Mouse (Mus musculus) common myeloid progenitor, adult 5-6 weeks (primary cell): ENCODE measurements at regions not wholly inside any gene's neighbourhood (a gene's known extent, or its start where the extent isn't known, plus 50 kb on each side); places are given as distances from the start of the nearest gene placed in this dataset.

Experiments
- ATAC-seq: replicated peaks from 2 replicates; pipeline ENCODE4 v1.8.0; 2016; ENCODE audit warnings: low read depth, mild to moderate bottlenecking, moderate TSS enrichment, inconsistent platforms; ENCODE audit not compliant: poor library complexity, severe bottlenecking

DNA sequence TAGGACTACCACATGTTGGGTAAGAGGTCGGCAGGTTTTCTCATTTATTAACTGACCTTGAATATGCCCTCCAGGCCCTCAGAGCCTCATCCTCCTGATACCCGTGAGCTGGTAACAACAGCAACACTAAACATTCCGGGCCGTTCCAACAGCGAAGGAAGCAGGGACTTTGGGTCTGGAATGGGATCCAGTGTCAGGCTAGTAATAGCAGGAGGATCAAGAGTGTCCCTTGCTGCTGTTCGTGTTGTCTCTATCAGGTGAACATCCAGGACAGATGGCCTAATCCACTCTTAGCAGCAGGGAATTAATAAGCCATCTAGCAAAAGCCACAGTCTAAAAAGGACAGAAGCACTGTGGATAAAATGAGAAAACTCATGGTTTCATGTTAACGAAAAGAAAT lies 106.7 kb downstream of the Cpeb2 start:
- ATAC-seq, result no peak

DNA sequence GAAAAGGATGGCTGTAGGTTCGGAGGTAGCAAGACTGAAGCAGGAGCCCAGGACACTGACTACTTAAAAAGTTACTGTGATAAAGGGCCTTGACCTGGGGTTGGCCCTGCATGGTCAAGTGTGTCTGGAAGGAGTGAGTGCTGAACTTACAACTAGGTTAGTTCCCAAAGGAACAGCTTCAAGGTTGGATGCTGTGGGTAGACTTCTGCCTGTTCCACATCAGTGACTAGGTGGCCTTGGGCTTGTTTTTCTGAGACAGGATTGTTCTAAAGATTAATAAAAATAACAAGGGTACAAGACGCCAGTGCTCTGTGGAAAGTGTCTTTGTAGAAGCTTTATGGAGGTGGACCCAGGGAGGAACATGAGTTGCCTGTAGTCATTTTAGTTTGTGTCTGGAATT lies 108.5 kb downstream of the Cpeb2 start:
- no peak for ATAC-seq

DNA sequence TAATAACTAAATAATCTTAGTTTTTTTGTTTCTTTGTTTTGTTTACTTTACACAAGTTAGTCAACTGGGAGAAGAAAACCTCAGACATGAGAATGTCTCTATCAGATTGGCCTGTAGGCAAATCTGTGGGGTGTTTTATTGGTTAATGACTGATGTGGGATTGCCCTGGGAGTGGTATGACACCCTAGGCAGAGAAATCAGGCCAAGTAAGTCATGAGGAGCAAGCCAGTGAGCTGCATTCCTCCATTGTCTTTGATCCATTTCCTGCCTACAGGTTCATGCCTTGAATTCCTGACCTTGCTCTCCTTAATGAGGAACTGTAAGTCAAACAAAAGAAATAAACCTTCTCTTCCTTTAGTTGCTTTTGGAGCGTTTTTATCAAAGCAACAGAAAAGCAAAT lies 111.5 kb downstream of the Cpeb2 start:
- ATAC-seq, result no peak

DNA sequence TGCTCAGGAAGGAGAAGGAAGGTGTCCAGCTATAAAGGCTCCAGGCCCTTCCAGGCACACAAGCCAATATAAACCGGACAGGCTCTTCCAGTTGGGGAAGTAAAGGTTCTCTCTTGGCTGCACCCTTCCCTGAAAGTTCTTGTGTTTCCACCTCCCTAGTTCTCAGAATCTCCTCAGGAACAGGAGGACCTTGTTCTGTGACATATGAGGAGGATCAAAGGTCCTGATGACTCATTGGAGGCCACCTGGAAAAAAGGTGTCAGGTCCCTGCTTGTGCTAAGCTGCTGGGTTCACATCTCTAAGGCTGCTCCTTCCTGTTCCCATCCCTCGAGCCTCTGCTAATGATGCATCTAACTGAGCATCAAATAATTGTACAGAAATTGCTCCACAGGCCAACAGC lies 118.0 kb downstream of the Cpeb2 start:
- no peak for ATAC-seq

DNA sequence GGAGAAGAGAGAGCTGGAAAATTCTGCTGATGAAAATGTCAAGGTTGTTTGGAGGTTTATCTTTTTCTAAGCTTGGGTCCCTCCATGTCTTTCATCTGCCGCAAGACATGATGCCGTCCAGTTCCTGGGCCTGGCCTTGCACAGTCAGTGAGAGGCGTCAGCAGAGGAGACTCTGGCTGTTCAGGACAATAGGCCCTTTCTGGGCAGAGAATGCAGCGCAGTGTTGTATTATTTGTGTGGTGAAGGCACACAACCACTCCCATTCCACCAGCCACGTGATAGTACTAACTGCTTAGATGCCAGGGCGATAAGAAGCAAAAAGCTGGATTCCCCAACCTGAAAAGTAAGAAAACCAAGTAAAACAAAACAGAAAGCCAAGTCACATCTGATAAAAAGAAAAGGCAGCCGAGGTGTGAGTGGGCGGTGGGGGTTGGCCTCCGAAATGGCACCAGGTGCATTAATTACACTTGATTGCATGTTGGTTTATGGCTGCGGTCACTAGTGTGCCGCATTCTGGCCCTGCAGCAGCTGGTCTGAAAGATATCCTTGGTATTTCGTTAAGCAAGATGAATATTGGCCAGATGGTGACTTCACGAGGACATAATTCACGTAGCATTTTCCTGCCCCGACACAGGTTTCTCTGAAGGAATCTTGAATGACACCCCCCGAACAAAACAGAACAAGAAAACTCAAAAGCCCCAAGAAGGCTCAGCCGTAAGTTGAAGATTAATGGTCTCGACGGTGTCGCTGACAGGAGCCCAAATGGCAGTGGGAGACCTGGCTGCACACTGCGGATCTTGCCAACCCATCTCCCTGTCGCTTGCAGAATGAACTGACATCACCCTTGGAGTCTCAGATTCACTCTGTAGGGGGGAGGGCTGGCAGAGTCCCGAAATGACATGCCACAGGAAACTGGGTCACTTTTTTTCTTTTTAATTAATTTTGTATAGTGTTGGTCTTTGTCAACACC lies 120.3 kb downstream of the Cpeb2 start:
- no peak for ATAC-seq

- ATAC-seq, result peak; percentile 57
These were observed 121.5 kb downstream of the Cpeb2 start for GRCm38 (mm10) chr5:43354351-43354942.

- peak; percentile 88 for ATAC-seq
These were observed 122.1 kb downstream of the Cpeb2 start for GRCm38 (mm10) chr5:43355026-43355580.

DNA sequence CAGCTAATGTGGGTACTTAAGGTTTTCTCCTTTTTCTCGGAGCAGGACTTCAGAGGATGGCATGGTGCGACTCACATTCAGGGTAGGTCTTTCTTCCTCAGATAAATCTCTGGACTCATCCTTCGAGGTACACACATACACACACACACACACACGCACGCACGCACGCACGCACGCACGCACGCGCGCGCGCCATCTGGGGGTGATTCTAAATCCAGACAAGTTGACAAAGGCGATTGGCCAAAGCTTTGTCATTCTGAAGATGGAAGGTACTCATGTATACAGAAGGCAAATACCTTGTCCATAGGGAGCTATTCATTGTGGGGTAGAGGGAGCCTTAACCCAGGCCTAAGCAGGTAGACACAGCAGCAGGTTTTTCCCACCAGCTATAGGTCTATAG lies 122.9 kb downstream of the Cpeb2 start:
- ATAC-seq, result no peak

DNA sequence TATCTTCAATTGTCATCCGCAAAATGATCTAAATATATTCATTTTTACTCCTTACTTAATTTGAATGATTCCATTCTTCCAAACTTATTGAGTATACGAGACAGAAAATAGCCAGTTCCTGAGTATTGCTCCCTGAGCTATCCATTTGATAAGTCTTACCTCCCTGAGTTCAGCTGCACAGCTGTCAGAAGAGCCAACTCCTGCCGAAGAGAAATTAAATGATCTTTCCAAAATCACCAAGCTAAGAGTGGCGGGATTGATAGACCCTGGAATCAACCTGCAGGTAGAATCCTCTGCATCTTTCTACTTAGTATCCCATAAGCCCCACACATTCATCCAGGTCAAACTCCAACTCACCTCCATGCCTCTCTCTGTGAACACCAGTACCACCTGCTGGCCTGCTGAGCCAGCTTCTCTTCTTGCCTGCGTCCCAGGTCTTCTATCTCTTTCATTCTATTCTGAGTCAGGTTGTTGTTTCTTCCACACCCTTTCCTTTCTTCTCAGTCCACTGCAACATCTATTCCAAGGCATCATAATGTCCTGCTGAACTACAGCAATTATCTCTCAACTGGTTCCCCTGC lies 124.2 kb downstream of the Cpeb2 start:
- ATAC-seq, result no peak

GRCm38 (mm10) chr5:43357901-43358300 lies 124.9 kb downstream of the Cpeb2 start:
- no peak for ATAC-seq

DNA sequence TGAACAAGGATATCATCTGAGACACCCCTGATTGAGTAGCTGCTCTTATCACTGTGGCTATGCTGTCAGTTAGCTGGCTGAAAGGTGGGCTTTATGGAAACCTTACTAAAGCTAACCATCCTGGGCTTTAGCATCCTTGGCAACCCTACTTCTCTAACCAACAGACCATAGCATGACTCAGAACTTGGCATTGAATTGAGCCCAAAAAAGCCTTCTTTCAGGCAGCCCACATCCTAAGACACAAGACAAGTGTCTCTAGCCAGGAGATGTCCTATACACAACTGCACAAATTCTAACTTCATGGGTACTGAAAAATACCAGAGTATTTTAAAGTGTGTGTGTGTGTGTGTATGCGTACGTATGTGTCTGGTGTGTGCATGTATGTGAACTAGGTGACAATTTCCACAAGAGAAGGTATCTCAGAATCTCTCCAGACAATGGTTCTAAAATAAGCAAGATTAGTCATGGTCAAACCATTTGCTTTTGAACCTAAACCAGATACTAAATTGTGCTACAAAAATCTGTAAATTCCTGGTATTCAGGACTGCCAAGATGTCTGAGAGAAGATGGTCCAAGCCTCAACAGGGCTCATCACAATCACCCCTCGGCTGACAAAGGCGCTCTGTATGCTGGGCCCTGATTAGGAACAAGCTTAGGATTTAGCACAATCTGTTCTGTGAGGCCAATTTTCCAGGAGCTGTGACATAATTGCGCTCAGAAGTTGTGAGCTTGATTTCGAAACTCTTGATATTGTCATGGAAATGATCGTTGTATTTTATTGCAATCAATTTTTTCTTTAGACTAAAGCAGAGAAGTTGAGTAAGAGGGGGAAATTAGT lies 126.2 kb downstream of the Cpeb2 start:
- no peak for ATAC-seq

DNA sequence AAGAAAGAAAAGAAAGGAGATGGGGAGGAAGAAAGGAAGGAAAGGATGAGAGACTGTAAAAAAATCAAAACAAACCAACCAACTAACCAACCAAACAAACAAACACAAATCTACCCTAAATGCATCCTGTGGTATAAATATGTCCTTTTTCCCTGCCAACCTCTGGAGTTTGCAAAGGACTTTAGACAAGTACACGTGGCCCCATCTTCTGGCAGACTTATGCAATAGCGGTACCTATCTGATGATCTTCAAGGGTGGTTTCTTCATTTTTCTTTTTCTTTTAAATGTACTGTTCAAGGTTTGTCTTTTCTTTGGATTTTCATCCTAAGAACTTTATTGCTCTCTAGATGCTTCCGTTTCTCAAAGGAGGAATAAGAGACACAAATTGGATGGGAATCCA lies 127.3 kb downstream of the Cpeb2 start:
- ATAC-seq, result peak; percentile 72

DNA sequence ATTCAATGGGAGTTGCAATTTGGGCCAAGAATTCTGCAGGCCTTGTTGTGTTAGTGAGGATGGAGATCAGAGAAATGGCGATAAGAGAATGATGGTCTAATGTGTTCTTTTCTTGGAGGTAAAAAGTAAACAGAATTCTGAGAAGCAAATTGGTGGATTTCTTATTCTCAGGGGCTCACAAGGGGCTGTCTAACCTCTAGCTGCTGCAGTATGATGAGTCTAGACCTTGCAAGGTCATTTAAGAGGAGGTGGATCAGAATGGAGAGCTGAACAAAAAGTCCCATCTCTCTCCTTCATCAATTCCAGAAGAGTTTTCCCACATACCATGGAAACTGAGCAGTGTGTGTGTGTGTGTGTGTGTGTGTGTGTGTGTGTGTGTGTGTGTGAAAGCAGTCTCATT lies 128.1 kb downstream of the Cpeb2 start:
- no peak for ATAC-seq

GRCm38 (mm10) chr5:43372385-43372784 lies 139.4 kb downstream of the Cpeb2 start:
- ATAC-seq, result no peak

GRCm38 (mm10) chr5:43384689-43385375 lies 130.5 kb upstream of the C1qtnf7 start:
- ATAC-seq, result no peak

GRCm38 (mm10) chr5:43390997-43391396 lies 124.3 kb upstream of the C1qtnf7 start:
- ATAC-seq, result no peak

DNA sequence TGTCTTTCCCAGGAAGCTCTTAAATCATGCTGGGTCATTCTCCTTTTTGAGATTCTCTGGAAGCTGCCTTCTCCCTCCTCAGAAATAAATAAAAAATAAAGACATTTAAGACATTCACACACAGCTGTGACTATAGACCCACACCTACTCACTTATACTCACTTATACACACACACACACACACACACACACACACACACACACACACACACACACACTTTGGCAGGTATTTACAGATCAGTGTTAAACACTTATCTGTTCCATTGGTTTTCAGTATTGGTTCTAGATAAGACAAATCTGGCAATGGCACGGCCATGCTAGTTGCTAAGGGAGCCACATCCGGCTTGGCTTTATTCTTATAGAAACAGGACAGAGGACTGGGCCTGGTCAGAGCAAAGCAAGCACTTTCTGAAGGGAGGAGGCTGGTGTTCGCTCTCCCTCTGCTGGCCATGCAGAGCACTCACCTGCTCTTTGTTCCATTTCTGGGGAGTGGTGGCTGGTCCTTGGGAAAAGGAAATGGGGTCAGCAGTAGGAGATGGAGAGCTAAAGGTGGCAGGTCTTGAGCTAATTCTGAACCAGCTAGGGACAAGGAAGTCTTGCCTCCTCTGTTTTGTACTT lies 123.8 kb upstream of the C1qtnf7 start:
- ATAC-seq, result peak; percentile 77

- ATAC-seq, result no peak
These were observed 122.3 kb upstream of the C1qtnf7 start for GRCm38 (mm10) chr5:43392908-43393545.

DNA sequence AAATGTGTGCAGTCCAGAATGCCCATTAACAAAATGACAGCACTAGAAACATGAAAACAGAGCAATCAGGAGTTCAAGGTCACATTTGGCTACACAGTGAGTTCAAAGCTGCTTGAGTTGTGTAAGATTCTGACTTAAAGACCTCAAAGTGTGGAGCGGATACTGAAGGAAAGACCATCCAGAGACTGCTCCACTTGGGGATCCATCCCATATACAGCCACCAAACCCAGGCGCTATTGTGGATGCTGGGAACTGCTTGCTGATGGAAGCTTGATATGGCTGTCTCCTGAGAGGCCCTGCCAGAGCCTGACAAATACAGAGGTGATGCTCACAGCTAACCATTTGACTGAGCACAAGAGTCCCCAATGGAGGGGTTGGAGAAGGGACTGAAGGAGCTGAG lies 98.1 kb upstream of the C1qtnf7 start:
- ATAC-seq, result no peak
